Mouse (Mus musculus): ENCODE measurements around the gene Gm16181. TPM values are rescaled to one million over a fixed set of nuclear protein-coding genes. Genes with fewer than 3 reads are reported as not detected.
A peak's percentile ranks its signal among the peaks of the same experiment; 100 is the strongest.

Gene Gm16181
- polyA plus RNA-seq, 1 experiment, result not detected

GRCm38 (mm10) chr17:35245731-35246623 is 25.3 kb downstream of the Gm16181 start:
- WGBS, result 40% methylated on average over 15 of the region's 15 CpGs
- DNase-seq, result no peak
- peaks cover 79% of the 10 kb centered on the region for H3K36me3 ChIP-seq (ENCODE audit: control insufficient read depth, insufficient read depth, low read length)
- TF ChIP-seq CTCF (IDR thresholded peaks at IDR 0.05; ENCODE audit: borderline replicate concordance, control insufficient read depth, extremely low read depth, insufficient read depth, low read length, poor library complexity) (peak; percentile 32; the same call in 1 of the 2 replicates), POLR2A (IDR thresholded peaks at IDR 0.05; ENCODE audit: control insufficient read depth, extremely low read depth, insufficient read depth, low read length, poor library complexity) (no peak)
- no peak overlapping the region for H3K4me3 ChIP-seq (ENCODE audit: control insufficient read depth, insufficient read depth, low read length)
- no peaks in the 10 kb centered on the region for H3K27me3 ChIP-seq (ENCODE audit: control insufficient read depth, insufficient read depth, low read length)
- no peak overlapping the region for H3K27ac ChIP-seq (ENCODE audit: control insufficient read depth, insufficient read depth, low read length)
- H3K4me1 ChIP-seq (replicated peaks; ENCODE audit: control insufficient read depth, insufficient read depth, low read length), result peaks cover 30% of the 10 kb centered on the region

- H3K4me3 ChIP-seq (ENCODE audit: control insufficient read depth, insufficient read depth, low read length), result no peak overlapping the region
- TF ChIP-seq POLR2A (IDR thresholded peaks at IDR 0.05; ENCODE audit: control insufficient read depth, extremely low read depth, insufficient read depth, low read length, poor library complexity) (no peak), CTCF (IDR thresholded peaks at IDR 0.05; ENCODE audit: borderline replicate concordance, control insufficient read depth, extremely low read depth, insufficient read depth, low read length, poor library complexity) (no peak)
- no peak for DNase-seq
- no peaks in the 10 kb centered on the region for H3K27me3 ChIP-seq (ENCODE audit: control insufficient read depth, insufficient read depth, low read length)
- WGBS, result 94% methylated on average over 7 of the region's 7 CpGs
- peaks cover 87% of the 10 kb centered on the region for H3K36me3 ChIP-seq (ENCODE audit: control insufficient read depth, insufficient read depth, low read length)
- H3K27ac ChIP-seq (ENCODE audit: control insufficient read depth, insufficient read depth, low read length), result no peak overlapping the region
- H3K4me1 ChIP-seq (replicated peaks; ENCODE audit: control insufficient read depth, insufficient read depth, low read length), result peaks cover 30% of the 10 kb centered on the region
These were observed 26.5 kb downstream of the Gm16181 start for GRCm38 (mm10) chr17:35247144-35247543.

- WGBS, result 93% methylated on average over 14 of the region's 14 CpGs
- DNase-seq, result no peak
- Histone ChIP-seq H3K36me3 (ENCODE audit: control insufficient read depth, insufficient read depth, low read length) (peaks cover 96% of the 10 kb centered on the region), H3K27me3 (ENCODE audit: control insufficient read depth, insufficient read depth, low read length) (no peaks in the 10 kb centered on the region), H3K27ac (ENCODE audit: control insufficient read depth, insufficient read depth, low read length) (no peak overlapping the region), H3K4me3 (ENCODE audit: control insufficient read depth, insufficient read depth, low read length) (no peak overlapping the region), H3K4me1 (replicated peaks; ENCODE audit: control insufficient read depth, insufficient read depth, low read length) (peaks cover 19% of the 10 kb centered on the region)
- TF ChIP-seq POLR2A (IDR thresholded peaks at IDR 0.05; ENCODE audit: control insufficient read depth, extremely low read depth, insufficient read depth, low read length, poor library complexity), result no peak
- no peak for TF ChIP-seq CTCF (IDR thresholded peaks at IDR 0.05; ENCODE audit: borderline replicate concordance, control insufficient read depth, extremely low read depth, insufficient read depth, low read length, poor library complexity)
These were observed 28.4 kb downstream of the Gm16181 start for GRCm38 (mm10) chr17:35248986-35249385.

- H3K36me3 ChIP-seq (ENCODE audit: control insufficient read depth, insufficient read depth, low read length), result peaks cover 90% of the 10 kb centered on the region
These were observed 29.0 kb downstream of the Gm16181 start for GRCm38 (mm10) chr17:35249451-35250197.

GRCm38 (mm10) chr17:35250348-35251120 is 29.9 kb downstream of the Gm16181 start:
- Histone ChIP-seq H3K36me3 (ENCODE audit: control insufficient read depth, insufficient read depth, low read length) (peaks cover 81% of the 10 kb centered on the region), H3K4me1 (replicated peaks; ENCODE audit: control insufficient read depth, insufficient read depth, low read length) (peaks cover 8% of the 10 kb centered on the region), H3K27me3 (ENCODE audit: control insufficient read depth, insufficient read depth, low read length) (no peaks in the 10 kb centered on the region), H3K4me3 (ENCODE audit: control insufficient read depth, insufficient read depth, low read length) (no peak overlapping the region), H3K27ac (ENCODE audit: control insufficient read depth, insufficient read depth, low read length) (no peak overlapping the region)
- WGBS, result 95% methylated on average over 3 of the region's 3 CpGs
- TF ChIP-seq POLR2A (IDR thresholded peaks at IDR 0.05; ENCODE audit: control insufficient read depth, extremely low read depth, insufficient read depth, low read length, poor library complexity) (no peak), CTCF (IDR thresholded peaks at IDR 0.05; ENCODE audit: borderline replicate concordance, control insufficient read depth, extremely low read depth, insufficient read depth, low read length, poor library complexity) (no peak)
- no peak for DNase-seq

More at GRCm38 (mm10) chr17:35249451-35250197, 29.0 kb downstream of the Gm16181 start:
- no peak for DNase-seq
- TF ChIP-seq POLR2A (IDR thresholded peaks at IDR 0.05; ENCODE audit: control insufficient read depth, extremely low read depth, insufficient read depth, low read length, poor library complexity), result no peak
- no peak for TF ChIP-seq CTCF (IDR thresholded peaks at IDR 0.05; ENCODE audit: borderline replicate concordance, control insufficient read depth, extremely low read depth, insufficient read depth, low read length, poor library complexity)
- 89% methylated on average over 19 of the region's 19 CpGs for WGBS
- Histone ChIP-seq H3K27me3 (ENCODE audit: control insufficient read depth, insufficient read depth, low read length) (no peaks in the 10 kb centered on the region), H3K4me3 (ENCODE audit: control insufficient read depth, insufficient read depth, low read length) (no peak overlapping the region), H3K27ac (ENCODE audit: control insufficient read depth, insufficient read depth, low read length) (no peak overlapping the region), H3K4me1 (replicated peaks; ENCODE audit: control insufficient read depth, insufficient read depth, low read length) (peaks cover 14% of the 10 kb centered on the region)

All from thymus, adult 2 months (tissue).